Mouse (Mus musculus): ENCODE results near the gene Fbxo11.

The Fbxo11 gene

DNA sequence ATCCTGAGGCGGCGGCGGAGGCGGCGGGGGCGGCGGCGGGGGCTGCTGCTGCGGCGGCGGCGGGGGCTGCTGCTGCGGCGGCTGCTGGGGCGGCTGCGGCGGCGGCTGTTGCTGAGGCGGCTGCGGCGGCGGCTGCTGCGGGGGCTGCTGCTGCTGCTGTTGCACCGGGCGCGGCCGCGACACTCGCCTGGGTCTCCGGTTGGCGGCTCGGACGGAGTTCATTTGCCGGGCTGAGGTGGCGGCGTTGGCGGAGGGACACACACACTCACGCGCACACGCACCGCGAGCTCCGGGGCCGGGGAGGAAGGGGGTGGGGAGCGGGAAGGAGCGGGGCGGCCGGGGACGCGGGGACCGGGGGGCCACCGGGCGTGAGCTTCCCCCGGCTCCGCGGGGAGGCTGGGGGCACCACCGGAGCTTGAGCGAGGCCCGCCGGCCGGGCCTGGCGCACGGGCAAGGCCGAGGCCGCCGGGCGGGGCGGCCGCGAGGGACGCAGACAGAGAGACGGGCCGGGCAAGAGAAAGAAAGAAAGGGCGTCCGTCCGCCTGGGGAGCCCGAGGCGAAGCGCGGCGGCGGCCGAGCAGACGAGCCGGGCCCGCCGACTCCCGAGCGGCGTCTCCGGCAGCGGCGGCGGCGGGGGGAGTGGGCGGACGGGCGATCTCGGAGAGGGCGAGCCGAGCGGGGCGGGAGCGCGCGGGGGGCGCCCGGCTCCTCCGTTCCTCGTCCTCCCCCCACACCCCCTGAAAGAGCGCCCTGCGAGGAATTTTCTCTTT, at the start of gene Fbxo11:
TSS of gene Fbxo11 (minus strand) at position 261 of the 770 bp plus-strand sequence.
- DNase-seq (ENCODE audit: low spot score): peak; percentile 51

DNA sequence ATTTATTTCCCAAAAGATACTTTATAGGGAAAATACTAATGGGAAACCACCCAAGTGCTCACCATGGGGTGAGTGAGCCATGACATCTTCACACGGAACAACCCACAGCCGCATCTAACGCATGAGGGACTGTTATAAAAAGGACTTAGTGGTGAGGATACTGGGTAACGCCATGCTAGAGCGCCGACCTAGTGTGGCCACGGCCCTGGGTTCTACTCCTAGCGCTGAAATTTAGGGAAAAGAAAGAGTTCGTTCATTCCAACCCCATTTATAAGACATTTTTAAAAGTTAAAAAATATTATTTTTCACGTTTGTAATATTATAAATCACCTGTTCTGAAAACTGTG, 48.8 kb upstream of the Fbxo11 start:
- no peak for DNase-seq (ENCODE audit: low spot score)

DNA sequence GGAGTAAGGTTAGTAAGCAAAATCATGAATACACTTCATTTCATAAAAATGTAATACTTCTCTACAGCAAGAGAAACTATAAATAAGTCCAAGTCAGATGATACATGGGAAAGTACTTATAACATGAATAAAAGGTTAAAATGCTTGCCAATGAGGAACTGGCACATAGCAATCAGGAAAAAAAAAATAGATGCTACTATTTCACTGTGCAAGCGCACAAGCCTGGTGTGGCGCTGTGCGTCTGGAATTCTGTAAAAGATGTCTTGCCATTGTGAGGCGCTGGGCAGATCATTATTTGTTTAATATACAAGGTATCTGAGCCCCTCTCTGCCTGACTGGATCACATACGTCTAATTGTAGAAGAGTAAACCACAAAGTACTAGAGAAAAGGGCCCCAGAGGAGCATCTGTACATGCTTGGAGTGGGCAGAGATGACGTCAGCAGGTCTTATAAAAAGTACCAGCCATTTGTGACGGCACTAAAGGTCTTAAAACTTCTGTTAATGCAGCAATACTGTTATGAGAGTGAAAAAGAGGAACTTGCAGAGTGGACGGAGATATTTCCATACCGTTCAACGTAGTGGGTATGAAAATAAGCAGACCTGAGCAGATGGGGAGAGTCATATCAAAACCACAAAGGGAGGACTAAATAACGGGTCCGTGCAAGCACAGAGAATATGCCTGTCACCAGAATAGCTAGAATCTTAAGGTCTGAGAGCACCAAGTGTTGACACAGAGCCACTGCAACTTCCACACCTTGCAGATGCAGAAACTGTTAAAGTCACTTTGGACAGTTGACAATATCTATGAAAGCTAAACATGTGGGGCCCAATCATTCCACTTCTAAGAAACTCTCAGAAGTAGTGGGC, 48.2 kb upstream of the Fbxo11 start:
- no peak for DNase-seq (ENCODE audit: low spot score)

DNA sequence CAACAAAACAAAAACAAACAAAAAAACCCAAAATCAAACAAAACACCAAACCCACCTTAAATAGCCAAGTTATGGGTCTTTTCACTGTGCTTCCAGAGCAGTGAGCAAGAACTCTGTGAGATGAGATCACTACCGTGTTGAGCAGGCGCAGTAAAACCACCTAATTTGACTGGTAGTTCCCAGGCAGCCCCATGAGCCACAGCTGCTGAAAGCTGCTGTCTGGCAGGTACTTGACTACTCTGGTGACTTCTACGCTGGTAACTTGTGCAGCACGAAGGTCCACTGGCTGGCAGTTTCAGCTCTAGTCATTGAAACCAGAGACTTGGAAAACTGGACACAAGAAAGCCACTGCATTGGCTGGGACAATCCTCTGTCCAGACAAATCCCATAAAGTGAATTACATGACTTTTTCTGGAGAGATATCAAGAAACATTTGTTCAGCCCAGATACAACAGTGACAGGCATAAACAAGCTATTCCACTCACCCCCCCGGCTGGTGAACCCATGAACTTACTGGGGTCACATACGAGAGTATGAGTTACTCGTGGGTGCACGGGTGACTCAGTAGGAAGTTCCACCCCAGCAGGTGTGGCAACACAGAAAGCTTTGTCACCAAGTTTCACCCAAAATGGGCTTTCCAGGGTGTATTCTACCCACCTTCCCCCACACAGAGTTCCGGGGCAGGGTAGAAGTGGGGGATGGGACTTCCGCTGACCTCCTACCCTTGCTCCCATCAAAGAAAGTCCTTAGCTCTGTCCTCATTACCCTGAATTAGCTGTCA, 47.0 kb upstream of the Fbxo11 start:
- no peak for DNase-seq (ENCODE audit: low spot score)

DNA sequence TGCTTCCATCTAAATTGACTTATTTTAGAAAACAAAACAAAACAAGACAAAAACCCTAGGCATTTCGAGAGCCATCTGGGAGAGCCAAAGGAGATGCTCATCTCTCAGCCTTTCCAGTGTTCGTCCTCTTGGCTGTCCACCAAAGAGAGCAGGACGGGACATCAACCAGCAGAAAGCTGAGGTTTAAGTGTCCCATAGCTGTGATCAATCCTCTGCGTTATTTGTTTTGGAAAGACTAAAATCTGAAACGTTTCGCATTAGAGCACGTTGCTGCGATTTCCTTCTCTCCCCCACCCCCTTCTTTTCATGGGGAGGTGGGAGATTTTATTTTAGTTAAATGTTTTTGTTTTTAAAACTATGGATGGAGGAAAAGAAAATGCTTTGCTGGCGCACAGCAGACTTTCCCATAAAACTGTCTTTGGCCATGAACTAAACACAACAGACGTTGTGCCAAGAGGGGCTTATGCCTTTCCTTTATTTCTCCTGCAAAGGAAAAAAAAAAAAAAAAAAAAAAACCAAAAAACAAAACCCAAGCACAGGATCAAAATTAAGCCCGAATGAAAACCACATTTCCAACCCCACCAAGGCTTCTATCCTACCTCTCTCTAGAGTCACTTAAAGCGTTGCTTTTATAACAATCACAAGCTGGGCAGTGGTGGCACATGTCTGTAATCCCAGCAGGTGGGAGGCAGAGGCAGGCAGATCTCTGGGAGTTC, 46.1 kb upstream of the Fbxo11 start:
- no peak for DNase-seq (ENCODE audit: low spot score)

DNA sequence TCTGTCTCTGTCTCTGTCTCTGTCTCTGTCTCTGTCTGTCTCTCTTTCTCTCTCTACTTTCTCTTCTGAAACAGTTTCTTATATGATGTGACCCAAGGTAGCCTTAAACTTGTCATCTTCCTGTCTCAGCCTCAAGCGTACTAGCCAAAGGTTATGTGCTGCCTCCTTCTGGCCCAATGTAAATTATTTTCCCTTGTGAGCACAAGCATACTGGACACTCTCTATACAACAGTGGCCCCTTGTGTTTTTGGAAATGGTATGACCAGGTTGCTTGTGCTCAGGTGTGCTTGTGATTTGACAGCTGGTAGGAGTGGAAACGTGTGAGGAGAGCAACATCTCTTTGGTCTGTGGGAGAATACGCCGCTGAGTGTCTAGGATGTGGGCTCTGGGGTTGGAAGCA, 42.6 kb upstream of the Fbxo11 start:
- no peak for DNase-seq (ENCODE audit: low spot score)

DNA sequence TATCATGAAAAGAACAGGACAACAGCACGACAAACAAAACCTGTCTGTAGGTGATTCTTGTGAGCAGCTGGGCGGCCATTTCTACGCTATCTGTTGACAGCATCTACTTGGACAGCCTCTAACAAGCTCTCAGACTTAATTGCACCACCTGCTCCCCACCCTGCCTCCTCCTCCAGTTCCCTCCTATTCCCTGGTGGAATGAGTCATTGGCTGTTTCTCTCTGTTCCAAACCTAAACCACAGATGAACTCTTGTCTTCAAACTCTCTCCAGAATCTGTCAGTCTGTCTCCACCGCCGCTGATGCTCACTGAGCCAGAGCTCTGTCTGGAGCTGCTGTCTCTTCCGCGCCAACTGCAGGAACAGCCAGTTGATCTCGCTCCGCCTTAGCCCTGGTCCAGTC, 41.3 kb upstream of the Fbxo11 start:
- DNase-seq (ENCODE audit: low spot score): no peak

DNA sequence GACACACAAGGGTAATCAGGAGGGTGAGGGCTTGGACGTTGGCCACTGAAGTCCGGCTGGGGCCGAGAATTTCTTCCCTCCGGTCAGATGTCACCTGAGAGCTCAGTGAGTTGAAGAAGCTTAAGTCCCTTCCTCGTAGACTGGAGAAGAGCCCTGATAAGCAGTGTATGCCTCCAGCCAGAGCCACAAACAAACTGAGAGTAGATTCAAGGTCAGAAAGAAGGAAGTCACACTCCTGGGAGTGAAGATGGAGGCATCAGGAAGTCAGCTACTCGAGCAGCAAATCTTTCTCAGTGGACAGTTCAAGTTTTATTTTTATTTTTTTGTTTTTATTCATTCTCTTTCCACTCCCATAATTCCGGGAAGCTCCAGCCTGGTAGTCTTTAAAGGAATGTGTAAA, 37.5 kb upstream of the Fbxo11 start:
- no peak for DNase-seq (ENCODE audit: low spot score)

DNA sequence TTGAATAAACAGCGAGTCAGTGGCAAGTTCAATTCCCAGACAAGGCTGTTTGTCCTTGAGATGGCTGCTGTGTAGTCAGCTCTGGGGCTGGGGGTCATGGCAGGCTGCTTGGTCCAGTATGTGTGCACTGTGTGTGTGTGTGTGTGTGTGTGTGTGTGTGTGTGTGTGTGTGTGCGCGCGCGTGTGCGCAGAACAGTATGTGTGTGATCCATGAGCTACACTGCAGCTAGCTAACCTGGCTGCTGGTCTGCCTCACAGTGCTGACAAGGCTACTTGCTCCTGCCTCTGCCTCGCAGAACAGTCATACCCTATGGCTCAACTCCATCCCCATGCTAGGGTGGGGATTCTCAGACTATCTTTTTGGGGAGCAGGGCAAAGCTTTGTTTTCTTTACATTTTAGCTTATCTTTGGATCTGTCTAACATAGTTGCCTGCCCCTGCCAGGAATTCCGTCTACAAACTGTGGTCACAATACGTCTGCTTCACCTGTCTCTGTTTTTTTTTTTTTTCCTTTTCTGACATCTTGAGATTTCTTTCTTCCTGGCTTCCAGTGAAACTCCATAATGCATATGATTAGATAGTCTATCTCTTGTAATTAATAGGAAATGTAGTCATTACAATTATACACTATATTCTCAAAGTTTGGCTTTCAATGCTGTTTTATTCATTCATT, 33.2 kb upstream of the Fbxo11 start:
- no peak for DNase-seq (ENCODE audit: low spot score)

DNA sequence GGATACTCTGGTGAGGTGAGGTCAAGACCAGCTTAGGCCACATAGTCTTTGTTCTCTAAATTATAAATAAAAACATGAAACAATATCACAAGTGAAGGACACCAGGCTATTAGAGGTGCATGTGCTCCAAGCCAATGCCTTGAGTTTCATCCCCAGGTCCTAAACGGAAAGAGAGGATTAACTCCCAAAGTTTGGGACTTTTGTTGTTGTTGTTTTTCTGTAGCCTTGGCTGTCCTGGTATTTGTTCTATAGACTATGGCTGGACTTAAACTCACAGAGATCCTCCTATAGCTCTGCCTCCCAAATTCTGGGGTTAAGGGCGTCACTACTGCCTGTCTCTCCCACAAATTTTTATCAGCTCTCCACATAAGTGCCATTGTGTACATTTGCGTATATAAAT, 32.5 kb upstream of the Fbxo11 start:
- DNase-seq (ENCODE audit: low spot score): no peak

DNA sequence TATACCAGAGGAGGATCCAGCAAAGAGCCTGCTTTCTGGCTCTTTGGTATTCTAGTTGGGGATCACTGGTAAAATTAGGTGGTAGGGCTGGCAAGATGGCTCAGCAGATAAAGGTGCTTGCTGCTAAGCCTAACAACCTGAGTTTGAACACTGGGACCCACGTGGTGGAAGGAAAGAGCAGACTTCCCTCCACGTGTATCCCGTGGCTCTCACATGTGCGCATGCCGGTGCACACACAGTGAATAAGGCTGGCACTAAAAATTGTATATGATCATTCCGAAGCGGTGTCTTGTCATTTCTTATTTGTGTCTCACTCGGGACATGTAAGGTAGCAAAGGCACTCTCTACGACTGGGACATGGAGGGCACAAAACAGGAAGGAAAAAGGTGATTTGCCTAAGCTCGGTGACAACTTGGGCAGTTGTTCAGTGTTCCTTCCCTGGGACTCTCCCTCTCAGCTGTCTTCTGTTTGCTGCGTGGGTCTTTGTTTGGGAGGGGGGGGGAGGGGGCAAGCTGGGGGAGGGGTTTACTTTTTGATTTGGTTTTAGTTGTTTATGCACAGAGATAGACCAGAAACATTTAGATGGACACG, 31.8 kb upstream of the Fbxo11 start:
- DNase-seq (ENCODE audit: low spot score): no peak

DNA sequence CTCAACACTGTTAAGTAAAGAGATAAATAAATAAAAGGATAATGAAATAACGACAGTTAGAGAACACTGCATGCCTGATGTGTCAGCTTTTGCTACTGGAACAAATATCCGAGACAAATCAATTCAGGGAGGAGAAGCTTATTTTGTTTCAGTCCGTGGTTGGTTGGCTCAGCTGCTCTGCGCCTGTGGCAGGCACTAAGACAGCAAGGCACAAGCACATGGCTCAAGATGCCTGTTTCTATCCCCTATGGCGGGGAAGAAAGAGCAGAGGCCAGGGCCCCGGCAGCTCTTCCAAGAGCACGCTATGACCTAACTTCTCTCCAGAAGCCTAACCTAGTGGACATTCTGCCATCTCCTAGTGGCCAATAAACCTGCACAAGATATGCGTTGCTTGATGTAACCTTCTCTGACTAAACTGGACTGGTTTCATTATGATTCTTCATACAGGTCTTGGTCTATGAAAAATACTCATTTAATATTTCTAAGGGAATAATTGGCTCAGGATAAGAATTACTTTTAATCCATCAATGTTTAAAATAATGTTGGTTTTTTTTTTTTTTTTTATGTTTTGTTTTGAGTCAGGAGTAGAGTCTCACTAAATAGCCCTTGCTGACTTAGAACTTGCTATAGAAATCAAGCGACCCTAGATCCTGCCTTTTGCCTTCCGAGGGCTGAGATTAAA, 30.6 kb upstream of the Fbxo11 start:
- DNase-seq (ENCODE audit: low spot score): no peak

DNA sequence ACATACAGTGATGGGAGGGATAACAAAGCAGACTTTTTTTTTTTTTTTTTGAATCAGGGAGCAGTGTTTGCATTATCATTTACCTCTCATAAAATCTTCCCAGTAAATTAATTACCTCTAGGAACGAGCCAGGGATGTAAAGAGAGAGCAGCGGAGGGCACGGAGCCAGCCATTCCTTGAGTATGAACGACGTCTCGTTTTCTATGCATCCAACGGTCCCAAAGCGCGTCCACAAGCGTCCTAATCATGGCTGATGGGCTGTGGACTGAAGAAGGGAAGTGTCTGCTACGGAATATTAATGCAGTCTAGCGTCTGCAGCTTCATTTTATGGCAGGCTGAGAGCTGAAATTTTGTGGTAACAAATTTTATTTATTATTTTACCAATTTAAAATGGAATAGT, 29.2 kb upstream of the Fbxo11 start:
- DNase-seq (ENCODE audit: low spot score): no peak

DNA sequence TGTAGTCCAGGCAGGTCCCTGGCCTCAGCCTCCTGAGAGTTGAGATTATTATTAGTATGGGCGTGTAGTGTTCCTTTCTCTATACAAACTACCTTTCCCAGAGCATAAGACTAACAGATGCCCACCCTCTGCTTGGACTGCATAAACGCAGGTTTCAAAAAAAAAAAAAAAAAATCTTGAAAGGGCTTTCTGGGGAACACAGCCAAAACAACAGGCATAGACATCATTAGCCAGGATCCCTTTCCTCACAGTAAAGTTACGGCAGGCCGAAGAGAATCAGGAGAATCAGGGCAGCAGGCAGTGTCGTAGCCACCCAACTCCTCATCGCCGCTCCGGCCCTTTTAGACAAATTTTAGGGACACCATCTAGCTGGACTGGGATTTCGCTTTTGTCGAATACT, 28.7 kb upstream of the Fbxo11 start:
- DNase-seq (ENCODE audit: low spot score): no peak

DNA sequence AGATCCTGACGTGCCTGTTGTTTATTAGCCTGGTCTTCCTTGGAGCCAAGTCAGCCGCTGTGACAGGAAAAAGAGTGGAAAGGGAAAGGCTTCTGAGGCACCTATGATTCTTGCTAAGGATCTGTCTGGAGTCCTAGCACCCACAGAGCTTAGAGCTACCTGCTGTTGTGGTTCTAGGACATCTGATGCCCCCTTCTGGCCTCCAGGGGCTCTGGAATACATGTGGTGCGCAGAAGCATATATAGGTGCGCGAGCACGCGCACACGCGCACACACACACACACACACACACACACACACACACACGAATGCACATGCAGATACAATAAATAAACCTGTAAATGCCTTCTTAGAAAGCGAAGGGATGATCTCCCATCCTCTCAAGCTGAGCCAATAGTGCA, 20.9 kb upstream of the Fbxo11 start:
- DNase-seq (ENCODE audit: low spot score): no peak

DNA sequence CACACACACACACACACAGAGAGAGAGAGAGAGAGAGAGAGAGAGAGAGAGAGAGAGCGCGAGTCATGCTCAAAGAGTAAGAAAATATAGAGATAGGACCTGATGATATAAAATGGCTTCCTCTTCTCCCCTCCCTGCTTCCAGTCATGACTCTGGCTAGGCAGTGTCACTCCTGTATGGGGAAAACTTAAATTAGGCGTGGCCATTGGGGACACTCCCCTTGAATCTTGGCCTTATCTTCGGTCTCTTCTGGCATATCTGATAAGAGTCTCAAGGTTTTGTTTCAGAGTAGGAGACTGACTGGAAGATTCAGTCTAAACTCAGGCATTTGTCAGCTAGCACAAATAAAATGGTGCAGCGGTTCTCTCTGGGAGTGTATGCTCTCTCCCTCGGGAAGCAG, 16.4 kb upstream of the Fbxo11 start:
- DNase-seq (ENCODE audit: low spot score): no peak

DNA sequence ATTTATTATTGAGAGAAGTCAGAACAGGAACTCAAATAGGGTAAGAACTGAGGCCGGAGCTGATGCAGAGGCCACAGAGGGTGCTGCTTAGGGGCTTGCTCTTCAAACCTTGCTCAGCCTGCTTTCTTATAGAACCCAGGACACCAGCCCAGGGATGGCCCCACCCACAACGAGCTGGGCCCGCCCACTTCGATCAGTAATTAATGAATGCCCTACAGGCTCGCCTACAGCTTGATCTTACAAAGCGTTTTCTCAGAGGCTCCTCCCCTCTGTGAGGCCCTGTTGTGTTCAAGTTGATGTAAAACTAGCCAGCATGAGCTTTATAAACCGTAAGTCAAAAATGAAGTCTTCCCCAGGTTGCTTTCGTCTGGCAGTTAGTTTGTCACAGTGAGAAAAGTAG, 14.7 kb upstream of the Fbxo11 start:
- no peak for DNase-seq (ENCODE audit: low spot score)

DNA sequence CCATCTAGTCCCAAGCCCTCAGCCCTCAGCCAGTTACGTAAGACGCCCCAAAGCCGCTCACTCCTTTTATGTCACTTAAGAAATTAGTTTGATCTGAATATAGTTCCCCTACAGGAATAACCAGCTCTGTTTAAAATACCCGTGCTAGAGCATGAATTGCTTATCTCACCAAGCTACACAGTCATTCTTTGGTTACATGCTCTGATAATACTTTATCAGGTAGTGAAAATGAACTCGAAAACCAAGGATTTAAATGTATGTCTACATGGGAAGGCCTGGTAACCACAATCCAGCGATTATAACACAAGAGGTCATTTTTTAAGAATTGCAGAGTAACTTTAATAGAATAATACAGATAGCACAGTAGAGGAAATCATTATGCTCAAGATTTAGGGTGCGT, 7.0 kb upstream of the Fbxo11 start:
- no peak for DNase-seq (ENCODE audit: low spot score)

DNA sequence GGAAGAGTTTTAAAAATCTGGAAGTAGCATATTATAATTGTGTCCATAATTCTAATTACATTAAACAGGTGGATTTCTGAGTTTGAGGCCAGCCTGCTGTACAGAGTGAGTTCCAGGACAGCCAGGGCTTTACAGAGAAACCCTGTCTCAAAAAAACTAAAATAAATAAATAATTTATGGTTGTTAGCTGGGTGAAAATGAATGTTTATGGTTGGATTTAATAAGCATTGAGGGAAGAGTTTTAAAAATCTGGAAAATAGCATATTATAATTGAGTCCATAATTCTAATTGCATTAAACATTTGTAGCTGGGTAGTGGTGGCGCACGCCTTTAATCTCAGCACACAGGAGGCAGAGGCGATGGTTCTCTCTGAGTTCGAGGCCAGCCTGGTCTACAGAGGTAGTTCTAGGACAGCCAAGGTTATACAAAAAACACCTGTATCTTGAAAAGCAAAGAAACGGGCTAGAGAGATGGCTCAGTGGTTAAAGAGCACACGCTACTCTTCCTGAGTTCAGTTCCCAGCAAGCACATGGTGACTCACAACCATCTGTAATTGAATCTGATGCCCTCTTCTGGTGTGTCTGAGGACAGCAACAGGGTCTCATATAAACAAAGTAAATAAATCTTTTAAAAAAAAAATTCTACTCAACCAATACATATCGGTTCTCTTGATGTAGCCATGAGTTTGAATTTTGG, 3.1 kb upstream of the Fbxo11 start:
- no peak for DNase-seq (ENCODE audit: low spot score)
